Mouse (Mus musculus): ENCODE measurements around the gene Eif2b2.

Gene Eif2b2

GRCm38 (mm10) chr12:85257008-85257639 lies 37.8 kb downstream of the Eif2b2 start:
- no peak for DNase-seq

DNA sequence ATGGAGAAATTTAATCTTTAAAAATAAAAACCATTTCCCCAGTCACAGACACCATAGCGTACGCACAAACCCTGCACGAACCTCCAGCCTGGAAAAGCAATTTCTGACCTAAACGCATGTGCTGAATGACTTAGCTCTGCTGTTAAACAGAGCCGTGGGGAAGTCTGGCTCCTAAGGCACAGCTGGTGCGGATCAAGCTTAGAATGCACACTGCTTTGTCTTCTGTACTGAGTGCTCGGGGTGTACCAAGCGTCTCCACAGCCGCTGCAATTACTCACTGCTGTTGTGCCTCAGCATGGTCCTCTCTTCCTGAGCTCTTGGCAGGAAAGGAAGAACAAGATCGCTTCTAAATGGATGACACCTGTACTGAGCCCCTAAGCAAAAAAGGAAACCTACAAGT lies 43.2 kb downstream of the Eif2b2 start:
- no peak for DNase-seq

GRCm38 (mm10) chr12:85263190-85263589 lies 43.9 kb downstream of the Eif2b2 start:
- DNase-seq = no peak

DNA sequence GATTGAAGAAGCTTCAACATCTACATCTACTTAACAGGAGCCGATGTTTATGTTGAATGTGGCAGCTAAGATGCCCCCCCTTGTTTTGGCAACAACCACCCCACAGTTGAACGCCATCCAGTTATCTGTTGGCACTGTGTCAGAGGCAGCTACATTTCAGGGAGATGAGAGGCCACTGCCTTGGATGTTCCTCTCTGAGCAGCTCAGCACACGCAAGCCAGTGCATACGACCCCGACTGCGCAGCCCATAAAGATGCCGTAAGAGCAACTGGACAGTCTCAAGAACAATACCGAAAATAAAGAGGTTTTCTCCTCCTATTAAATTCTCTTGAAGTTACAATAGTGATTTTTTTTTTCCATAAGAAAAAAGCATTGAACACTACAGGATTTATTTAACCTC lies 45.2 kb downstream of the Eif2b2 start:
- no peak for DNase-seq

DNA sequence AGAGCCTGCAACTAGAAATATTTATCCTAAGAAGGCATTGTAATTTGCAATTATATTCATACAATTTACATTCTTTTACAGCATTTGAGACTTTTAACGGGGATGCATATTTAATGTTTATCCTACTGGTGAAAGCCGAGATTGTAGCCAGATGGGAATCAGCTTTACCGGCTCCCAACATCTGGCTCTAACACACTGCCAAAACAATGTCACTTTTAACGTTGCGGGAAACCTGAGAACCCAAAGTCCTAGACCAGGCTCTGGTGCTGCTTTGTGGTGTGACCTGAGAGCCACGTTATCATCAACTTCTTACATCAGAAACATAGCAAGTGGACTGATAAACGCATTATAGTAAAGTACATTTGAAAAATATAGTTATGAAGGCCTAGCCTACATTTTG lies 45.7 kb downstream of the Eif2b2 start:
- no peak for DNase-seq

GRCm38 (mm10) chr12:85266248-85266647 lies 47.0 kb downstream of the Eif2b2 start:
- no peak for DNase-seq

DNA sequence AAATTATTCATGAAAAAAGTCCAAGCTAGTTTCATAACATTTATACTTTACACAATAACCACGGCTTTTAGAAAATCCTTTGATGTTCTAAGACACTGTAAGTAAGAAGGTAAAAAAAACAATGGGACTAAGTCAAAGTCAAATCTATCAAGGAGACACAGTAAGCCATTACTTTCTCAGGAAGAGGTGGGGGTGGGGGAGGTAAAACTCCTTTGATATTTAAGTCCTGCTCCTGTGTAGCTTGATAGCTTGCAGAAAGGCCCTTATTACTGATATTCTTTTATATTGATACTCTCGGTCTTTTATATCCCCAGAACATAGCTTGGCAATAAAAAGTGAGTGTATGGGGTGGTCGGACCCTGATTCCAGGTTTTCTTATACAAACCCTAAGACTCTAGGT lies 50.5 kb downstream of the Eif2b2 start:
- no peak for DNase-seq

DNA sequence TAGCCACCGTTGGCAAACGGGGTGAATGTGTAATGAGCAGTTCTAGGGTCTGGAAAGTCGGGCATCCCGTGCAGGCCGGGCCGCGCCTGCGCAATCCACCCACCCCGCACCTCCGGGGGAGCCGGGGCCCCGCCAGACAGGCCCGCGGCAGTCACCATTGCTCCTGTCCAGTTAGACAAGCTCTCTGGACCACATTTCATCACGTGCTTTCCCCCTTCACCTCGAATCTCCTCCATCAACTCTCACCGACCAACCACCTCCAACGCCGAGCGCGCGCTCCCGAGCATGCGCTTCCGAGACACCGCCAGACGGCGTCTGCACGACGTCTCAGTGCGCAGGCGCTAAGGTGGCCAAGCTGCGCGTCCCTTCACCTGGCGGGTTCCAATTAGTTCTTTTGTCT lies 51.0 kb downstream of the Eif2b2 start, which contains the start of gene Mlh3:
Mlh3 (minus strand) TSS at position 281 of the 400 bp plus-strand sequence.
- DNase-seq = peak; percentile 81

- DNase-seq = no peak
These were observed 52.0 kb downstream of the Eif2b2 start for GRCm38 (mm10) chr12:85271132-85271842.

GRCm38 (mm10) chr12:85271843-85272206 lies 52.5 kb downstream of the Eif2b2 start:
- no peak for DNase-seq

DNA sequence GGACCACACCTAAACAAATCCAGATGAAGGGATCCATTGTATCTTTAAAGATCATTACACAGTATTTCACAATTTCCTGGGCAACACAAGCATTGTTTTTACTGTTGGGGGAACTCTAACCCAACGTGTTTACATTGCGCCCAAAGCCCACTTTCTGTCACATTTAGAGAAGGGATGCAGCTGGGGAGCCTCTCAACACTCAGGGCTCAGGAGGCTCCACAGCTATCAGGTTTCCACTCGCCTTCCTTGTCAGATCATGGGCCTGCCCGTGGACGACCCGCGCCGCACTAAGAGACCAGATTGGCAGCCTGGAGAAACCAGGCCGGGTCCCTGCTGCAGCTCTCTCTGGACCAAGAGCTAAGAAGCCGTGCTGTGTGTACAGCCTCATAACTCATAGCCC lies 54.2 kb downstream of the Eif2b2 start:
- no peak for DNase-seq
